Mouse (Mus musculus) heart, adult 2 months (tissue): ENCODE results near the gene Trpm8. TPM values are rescaled to one million over a fixed set of nuclear protein-coding genes. Genes with fewer than 3 reads are reported as not detected.

Experiments used
- DNase-seq, 2 experiments: peaks; one replicate each; pipeline ENCODE4 v3.0.0; 2021
- H3K27ac ChIP-seq: fragments of 200-600 bp; 2 replicates; pipeline ENCODE4 v1.8.1; 2022
- H3K27me3 ChIP-seq: fragments of 200-500 bp; 2 replicates; pipeline ENCODE4 v1.6.1; 2012; ENCODE audit warnings: mild to moderate bottlenecking, low read length, inconsistent platforms, mixed read lengths; ENCODE audit not compliant: control insufficient read depth, insufficient read depth
- H3K36me3 ChIP-seq: fragments of 200-500 bp; 2 replicates; pipeline ENCODE4 v1.6.1; 2012; ENCODE audit warnings: low read length, inconsistent platforms; ENCODE audit not compliant: control insufficient read depth, insufficient read depth
- H3K4me1 ChIP-seq: fragments of 200-500 bp; 2 replicates; pipeline ENCODE4 v1.6.1; 2011; ENCODE audit warnings: low read length; ENCODE audit not compliant: control insufficient read depth, insufficient read depth
- H3K4me3 ChIP-seq: fragments of 200-600 bp; 2 replicates; pipeline ENCODE4 v1.8.1; 2022
- H3K79me2 ChIP-seq: fragments of 200-500 bp; replicated peaks from 2 replicates; pipeline ENCODE4 v1.6.1; 2012; ENCODE audit warnings: mild to moderate bottlenecking, inconsistent platforms, low read length, moderate library complexity, mixed read lengths; ENCODE audit not compliant: control insufficient read depth, insufficient read depth
- H3K9ac ChIP-seq: fragments of 200-500 bp; 2 replicates; pipeline ENCODE4 v1.6.1; 2012; ENCODE audit warnings: low read depth, mild to moderate bottlenecking, control low read depth, inconsistent platforms, low read length, mixed read lengths
- CTCF ChIP-seq: fragments of 200-600 bp; IDR thresholded peaks from 2 replicates; pipeline ENCODE4 v1.8.1; 2022; ENCODE audit warnings: antibody characterized with exemption, mild to moderate bottlenecking, moderate library complexity
- EP300 ChIP-seq: fragments of 200-500 bp; IDR thresholded peaks from 2 replicates; pipeline ENCODE4 v1.6.1; 2011; ENCODE audit warnings: low read depth, low read length, control low read depth; ENCODE audit not compliant: insufficient read depth
- POLR2A ChIP-seq: fragments of 200-500 bp; IDR thresholded peaks from 2 replicates; pipeline ENCODE4 v1.6.1; 2011; ENCODE audit warnings: mild to moderate bottlenecking, low read depth, low read length, control low read depth; ENCODE audit not compliant: insufficient read depth
- WGBS: fragments of 180-500 bp; shearing (Covaris S2); methylation state at CpG from one replicate; pipeline ENCODE4 v1.1.7; 2018; 5-methylcytosine and 5-hydroxymethylcytosine counted together
- intact Hi-C: fragments of 180-260 bp; cut with DNase I; formaldehyde crosslinking; loops from one replicate; pipeline ENCODE4 v1.15.1; 2025
- polyA plus RNA-seq: library from polyadenylated mRNA; depleted of rRNA; stranded (reverse); fragments of >200 nt; gene quantifications from 2 replicates; pipeline ENCODE4 v1.2.3, GENCODE M21; 2012
- total RNA-seq, 2 experiments: library from RNA; stranded (reverse); gene quantifications; 2 replicates each; pipeline ENCODE4 v1.2.3; 2021

Trpm8 gene
- total and polyA plus RNA-seq, 3 experiments = not detected

GRCm38 (mm10) chr1:88276524-88277097 lies 850 bp upstream of the Trpm8 start:
- DNase-seq = no peak
- intact Hi-C loops = loop anchor here (1.0 kb wide), 1 partner anchor 12 kb away; no protein-coding TSS in a partner anchor
- 14% methylated on average over 10 of the region's 10 CpGs for WGBS
- peaks cover 7% of the 10 kb centered on the region for H3K36me3 ChIP-seq
- peaks cover 2% of the 10 kb centered on the region for H3K79me2 ChIP-seq
- peaks cover 7% of the 10 kb centered on the region for H3K4me1 ChIP-seq
- H3K27ac ChIP-seq = peak overlapping the region; percentile 48
- no peaks in the 10 kb centered on the region for H3K27me3 ChIP-seq
- peak overlapping the region; percentile 57 for H3K4me3 ChIP-seq
- TF ChIP-seq CTCF = no peak
- TF ChIP-seq EP300 = no peak
- TF ChIP-seq POLR2A = no peak
- H3K9ac ChIP-seq = peak overlapping the region; percentile 63

- H3K79me2 ChIP-seq = peaks cover 2% of the 10 kb centered on the region
- no peak overlapping the region for H3K9ac ChIP-seq
- no peak for TF ChIP-seq EP300
- no peak for TF ChIP-seq CTCF
- TF ChIP-seq POLR2A = no peak
- H3K27ac ChIP-seq = peak overlapping the region; percentile 48
- peaks cover 7% of the 10 kb centered on the region for H3K4me1 ChIP-seq
- intact Hi-C loops = no loop called here
- H3K4me3 ChIP-seq = peak overlapping the region; percentile 57
- WGBS = 62% methylated on average over 18 of the region's 18 CpGs
- DNase-seq = peak; percentile 32 to 41
- no peaks in the 10 kb centered on the region for H3K27me3 ChIP-seq
- H3K36me3 ChIP-seq = peaks cover 7% of the 10 kb centered on the region
Measured at GRCm38 (mm10) chr1:88277818-88278511, 504 bp downstream of the Trpm8 start.

DNA sequence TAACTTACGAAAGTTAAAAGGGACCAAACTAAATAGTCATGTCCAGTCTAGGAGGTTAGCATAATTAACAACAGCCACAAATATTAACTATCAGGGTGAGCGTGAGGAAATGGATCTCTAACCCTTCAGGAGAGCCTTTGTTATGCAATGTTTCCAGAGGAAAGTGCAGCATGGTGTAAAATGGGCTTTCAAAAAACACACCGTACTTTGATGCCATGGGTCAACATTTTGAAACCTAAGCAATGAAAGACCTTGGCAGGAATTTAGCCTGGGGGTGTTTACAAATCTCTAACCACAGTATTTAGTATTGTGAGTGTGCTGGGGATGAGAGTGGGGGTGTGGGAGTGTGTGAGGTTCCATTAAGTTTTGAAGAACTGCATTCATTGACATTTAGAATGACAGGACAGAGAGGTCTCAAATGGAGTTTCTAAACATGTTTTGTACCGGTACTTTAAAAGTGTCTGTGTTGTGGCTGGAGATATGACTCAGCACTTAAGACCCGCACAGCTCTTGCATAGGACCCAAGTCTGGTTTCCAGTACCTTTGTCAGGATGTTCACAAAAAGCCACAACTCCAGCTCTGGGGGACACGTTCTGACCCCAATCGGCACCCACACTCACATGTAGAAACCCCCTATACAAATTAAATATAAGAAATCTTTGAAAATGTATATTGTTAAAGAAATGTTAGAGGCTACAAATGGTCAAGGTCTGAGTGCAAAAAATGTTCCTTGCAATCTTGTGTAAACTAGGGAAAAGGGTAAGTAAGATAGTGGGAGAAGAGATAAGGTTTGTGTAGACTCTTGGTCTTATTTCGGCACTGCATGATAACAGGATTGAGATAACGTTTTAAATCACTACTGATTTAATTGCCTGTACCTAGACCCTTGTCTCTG lies 1.9 kb downstream of the Trpm8 start:
- 46% methylated on average over 9 of the region's 9 CpGs for WGBS
- peaks cover 7% of the 10 kb centered on the region for H3K4me1 ChIP-seq
- no peak overlapping the region for H3K4me3 ChIP-seq
- no peak for DNase-seq
- TF ChIP-seq EP300 (no peak), POLR2A (no peak), CTCF (no peak)
- no peaks in the 10 kb centered on the region for H3K27me3 ChIP-seq
- no peak overlapping the region for H3K9ac ChIP-seq
- H3K36me3 ChIP-seq = peaks cover 7% of the 10 kb centered on the region; the same call in 1 of the 2 replicates
- peaks cover 2% of the 10 kb centered on the region for H3K79me2 ChIP-seq
- H3K27ac ChIP-seq = no peak overlapping the region
- intact Hi-C loops = loop anchor here (10.0 kb wide), 1 partner anchor 275 kb away; the partner anchor contains the start of gene Usp40

GRCm38 (mm10) chr1:88280006-88280690 lies 2.7 kb downstream of the Trpm8 start:
- Histone ChIP-seq H3K79me2 (peaks cover 2% of the 10 kb centered on the region; the same call in 1 of the 2 replicates), H3K4me1 (peaks cover 7% of the 10 kb centered on the region), H3K27ac (no peak overlapping the region), H3K4me3 (no peak overlapping the region), H3K9ac (no peak overlapping the region), H3K27me3 (no peaks in the 10 kb centered on the region), H3K36me3 (peaks cover 7% of the 10 kb centered on the region; the same call in 1 of the 2 replicates)
- TF ChIP-seq POLR2A (no peak), CTCF (no peak), EP300 (no peak)
- 63% methylated on average over 15 of the region's 15 CpGs for WGBS
- peak in 1 of 2 experiments; percentile 24 for DNase-seq
- intact Hi-C loops = loop anchor here (10.0 kb wide), 1 partner anchor 275 kb away; the partner anchor contains the start of gene Usp40

DNA sequence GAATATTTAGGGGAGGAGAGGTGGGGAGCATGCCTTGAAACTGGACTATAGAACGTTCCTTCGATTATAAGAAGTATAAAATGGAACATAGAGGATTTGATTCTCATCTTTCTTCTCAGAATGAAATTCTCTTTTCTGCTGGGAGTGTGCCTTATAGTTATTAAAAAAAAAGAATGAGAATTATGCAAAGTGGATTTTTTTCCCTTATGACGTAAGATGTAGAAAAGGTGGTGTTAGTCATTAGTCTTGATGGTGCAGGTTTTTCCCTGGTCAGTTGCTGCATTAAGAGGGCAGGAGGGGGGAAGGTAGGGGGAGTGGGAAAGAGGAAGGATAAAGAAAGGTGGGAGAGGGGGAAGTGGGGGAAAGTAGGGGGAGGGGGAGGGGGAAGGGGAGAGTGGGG lies 4.8 kb downstream of the Trpm8 start:
- DNase-seq = no peak
- no peak for TF ChIP-seq EP300
- TF ChIP-seq CTCF = no peak
- no peak for TF ChIP-seq POLR2A
- intact Hi-C loops = loop anchor here (10.0 kb wide), 1 partner anchor 278 kb away; the partner anchor contains the start of gene Usp40
- Histone ChIP-seq H3K79me2 (no peaks in the 10 kb centered on the region), H3K4me3 (no peak overlapping the region), H3K27ac (no peak overlapping the region), H3K9ac (no peak overlapping the region), H3K36me3 (no peaks in the 10 kb centered on the region), H3K27me3 (no peaks in the 10 kb centered on the region), H3K4me1 (no peaks in the 10 kb centered on the region)
- WGBS = 51% methylated on average over 3 of the region's 3 CpGs
